Mouse (Mus musculus): ENCODE measurements around the gene Rbm24. TPM values are rescaled to one million over a fixed set of nuclear protein-coding genes. Genes with fewer than 3 reads are reported as not detected.

Rbm24 gene
- 10 to 100 TPM in 2 of 4 experiments, 1 to 10 TPM in 2; 6.7 to 10.8 (median 9.0) TPM for total RNA-seq (2022)

- peak; percentile 24 for DNase-seq
These were observed at the start of gene Rbm24 for GRCm38 (mm10) chr13:46418141-46418601. Gene Rbm24 (plus strand): TSS chr13:46418434.

- DNase-seq, result no peak
These were observed 45.4 kb upstream of the Rbm24 start for GRCm38 (mm10) chr13:46372884-46373283.

DNA sequence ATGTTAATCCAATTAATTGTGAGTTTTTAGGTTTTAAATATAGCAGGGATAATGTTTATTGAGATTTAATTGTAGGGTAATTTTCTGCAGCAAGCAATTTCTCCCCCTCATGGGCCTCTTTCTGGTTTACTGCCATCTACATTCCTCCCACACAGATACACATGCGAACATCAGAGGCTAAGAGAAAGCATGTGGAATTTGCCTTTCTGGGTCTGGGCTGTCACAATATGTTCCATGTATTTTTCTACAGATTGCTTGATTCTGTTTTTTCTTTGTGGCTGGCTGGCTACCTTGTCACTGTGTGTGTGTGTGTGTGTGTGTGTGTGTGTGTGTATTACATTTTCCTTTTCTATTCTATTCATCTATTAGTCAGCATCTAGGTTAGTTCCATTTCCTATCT is 42.9 kb upstream of the Rbm24 start:
- no peak for DNase-seq

GRCm38 (mm10) chr13:46387396-46387795 is 30.8 kb upstream of the Rbm24 start:
- DNase-seq, result no peak

- no peak for DNase-seq
These were observed 26.6 kb upstream of the Rbm24 start for GRCm38 (mm10) chr13:46391654-46392053.

DNA sequence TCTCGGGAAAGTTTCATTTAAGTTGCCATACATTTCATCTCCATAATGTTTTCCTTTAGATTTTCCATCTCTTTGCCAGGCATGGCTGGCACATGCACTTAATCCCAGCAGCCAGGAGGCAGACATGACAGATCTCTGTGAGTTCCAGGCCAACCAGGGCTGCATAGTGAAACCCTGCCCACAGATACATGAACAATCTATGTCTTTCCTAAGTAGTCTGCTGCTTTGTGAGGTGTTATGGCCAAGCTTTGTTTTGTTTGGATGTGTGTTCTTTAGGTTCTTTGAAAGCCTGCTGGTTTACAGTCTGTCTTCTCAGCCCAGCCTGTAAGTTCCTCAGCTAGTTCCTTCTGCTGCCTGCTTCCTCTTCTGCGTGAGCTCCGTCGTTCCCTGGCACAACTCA is 25.3 kb upstream of the Rbm24 start:
- no peak for DNase-seq

GRCm38 (mm10) chr13:46393936-46394335 is 24.3 kb upstream of the Rbm24 start:
- DNase-seq, result no peak

DNA sequence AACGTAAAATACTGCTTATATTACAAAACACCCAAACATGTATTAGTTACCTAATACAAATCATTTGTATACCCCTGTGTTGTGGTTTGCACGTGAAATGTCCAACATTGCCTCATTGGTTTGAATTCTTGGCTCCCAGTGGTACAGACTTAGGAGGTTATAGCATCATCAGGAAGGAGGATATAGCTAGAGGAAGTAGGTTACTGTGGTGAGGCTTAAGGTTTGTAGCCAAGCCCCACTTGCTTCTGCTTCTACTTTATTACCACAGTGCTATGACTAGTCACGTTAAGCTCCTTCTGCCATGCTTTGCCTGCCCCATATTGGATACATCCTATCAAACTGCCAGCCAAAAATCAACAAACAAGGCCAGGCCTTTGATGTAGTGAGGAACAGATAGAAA is 21.0 kb upstream of the Rbm24 start:
- no peak for DNase-seq

- peak; percentile 21 for DNase-seq
These were observed 11.1 kb upstream of the Rbm24 start for GRCm38 (mm10) chr13:46407151-46407550.

DNA sequence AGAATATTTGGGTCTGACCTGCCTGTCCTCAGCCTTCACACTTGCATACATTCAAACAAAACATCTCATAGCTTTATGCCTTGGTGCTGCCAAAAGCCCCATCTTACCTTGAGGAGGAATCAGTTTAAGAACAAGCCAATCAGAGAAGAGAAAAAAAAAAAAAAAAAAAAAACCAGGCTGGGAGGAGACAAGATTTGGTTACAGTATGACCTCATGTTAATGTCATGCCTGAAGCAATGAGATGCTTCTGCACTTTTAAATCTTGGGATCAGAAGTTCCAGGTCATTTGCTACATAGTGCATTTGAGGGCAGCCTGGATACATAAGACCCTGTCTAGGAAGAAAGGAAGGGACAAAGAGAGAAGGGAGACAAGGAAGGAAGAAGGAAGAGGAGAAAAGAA is 6.0 kb upstream of the Rbm24 start:
- no peak for DNase-seq

DNA sequence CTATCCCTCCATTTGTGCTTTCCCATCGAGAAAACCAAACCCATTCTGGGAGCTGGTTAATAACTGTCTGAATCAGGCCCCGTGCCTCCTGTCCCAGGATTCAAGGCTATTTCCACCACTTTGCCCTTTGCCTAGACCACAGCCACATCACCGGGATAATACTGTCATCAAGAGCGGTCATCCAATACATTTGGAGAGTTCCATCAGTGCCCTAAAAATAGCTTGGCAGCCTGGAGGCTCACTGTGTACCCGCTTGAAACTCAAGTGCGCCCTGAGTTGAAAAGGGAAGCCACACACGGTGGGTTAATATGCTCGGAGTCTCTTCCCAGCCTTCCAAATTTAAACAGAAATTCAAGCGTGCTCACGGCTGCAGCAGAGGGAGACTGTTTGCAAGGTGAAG is 4.6 kb upstream of the Rbm24 start:
- no peak for DNase-seq

- no peak for DNase-seq
These were observed 4.2 kb upstream of the Rbm24 start for GRCm38 (mm10) chr13:46414050-46414449.

DNA sequence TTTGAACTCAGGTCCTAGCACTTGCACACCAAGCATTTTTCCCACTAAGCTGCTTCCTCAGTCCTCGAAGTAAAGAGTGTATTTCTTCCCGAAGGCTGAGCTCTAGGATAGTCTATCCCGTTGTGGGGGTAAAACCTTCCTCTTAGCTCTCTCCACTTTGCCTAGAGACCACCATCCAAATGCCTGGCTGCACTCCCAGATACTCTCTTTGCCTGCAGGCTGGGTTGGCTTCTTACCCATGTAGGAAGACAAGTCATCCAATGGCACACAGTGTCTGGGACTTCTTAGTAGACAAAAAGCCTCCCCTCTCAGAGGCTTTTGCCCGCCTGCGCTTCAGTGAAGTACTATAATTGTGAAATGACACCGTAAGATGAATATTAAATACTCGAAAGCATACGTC is 2.2 kb upstream of the Rbm24 start:
- DNase-seq, result no peak

GRCm38 (mm10) chr13:46417594-46417993 is 640 bp upstream of the Rbm24 start:
- DNase-seq, result no peak

DNA sequence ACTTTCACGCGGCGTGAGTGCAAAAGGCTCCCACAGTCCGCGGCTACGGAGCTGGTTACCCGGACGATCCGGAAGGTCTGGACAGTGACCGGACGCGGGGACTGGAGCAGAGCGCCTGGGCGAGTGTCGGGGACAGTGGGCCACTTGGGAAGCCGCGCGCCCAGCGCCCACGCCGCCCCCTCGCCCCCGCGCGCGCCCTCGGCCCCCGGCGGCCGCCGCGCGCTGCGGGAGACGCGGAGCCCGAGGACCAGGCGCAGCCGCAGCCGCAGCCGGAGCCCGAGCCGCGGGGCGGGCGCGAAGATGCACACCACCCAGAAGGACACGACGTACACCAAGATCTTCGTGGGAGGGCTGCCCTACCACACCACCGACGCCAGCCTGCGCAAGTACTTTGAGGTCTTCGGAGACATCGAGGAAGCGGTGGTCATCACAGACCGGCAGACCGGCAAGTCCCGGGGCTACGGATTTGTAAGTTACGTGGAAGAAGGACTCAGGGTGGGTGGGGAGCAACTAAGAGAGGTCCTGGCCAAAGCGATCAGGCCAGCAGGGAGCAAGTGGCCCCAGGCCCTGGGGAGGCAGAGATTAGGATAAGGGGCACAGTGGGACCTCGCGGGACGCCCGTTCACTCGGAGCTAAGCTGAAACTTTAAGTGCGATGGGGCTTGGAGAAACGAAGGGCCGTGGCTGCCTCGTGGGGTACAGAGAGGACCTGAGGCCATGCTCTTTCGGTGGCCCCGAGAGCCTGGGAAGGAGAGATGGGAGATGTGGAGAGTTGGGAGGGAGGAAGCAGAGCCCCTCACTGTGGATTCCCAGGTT is 704 bp downstream of the Rbm24 start:
- no peak for DNase-seq

- DNase-seq, result no peak
These were observed 1.4 kb downstream of the Rbm24 start for GRCm38 (mm10) chr13:46419648-46420047.

GRCm38 (mm10) chr13:46420095-46420494 is 1.9 kb downstream of the Rbm24 start:
- no peak for DNase-seq

- DNase-seq, result no peak
These were observed 5.6 kb downstream of the Rbm24 start for GRCm38 (mm10) chr13:46423805-46424204.

- no peak for DNase-seq
These were observed 6.1 kb downstream of the Rbm24 start for GRCm38 (mm10) chr13:46424376-46424775.

- DNase-seq, result no peak
These were observed 8.5 kb downstream of the Rbm24 start for GRCm38 (mm10) chr13:46426651-46427269.

- no peak for DNase-seq
These were observed 10.7 kb downstream of the Rbm24 start for GRCm38 (mm10) chr13:46428964-46429363.

GRCm38 (mm10) chr13:46429866-46430265 is 11.6 kb downstream of the Rbm24 start:
- DNase-seq, result no peak

DNA sequence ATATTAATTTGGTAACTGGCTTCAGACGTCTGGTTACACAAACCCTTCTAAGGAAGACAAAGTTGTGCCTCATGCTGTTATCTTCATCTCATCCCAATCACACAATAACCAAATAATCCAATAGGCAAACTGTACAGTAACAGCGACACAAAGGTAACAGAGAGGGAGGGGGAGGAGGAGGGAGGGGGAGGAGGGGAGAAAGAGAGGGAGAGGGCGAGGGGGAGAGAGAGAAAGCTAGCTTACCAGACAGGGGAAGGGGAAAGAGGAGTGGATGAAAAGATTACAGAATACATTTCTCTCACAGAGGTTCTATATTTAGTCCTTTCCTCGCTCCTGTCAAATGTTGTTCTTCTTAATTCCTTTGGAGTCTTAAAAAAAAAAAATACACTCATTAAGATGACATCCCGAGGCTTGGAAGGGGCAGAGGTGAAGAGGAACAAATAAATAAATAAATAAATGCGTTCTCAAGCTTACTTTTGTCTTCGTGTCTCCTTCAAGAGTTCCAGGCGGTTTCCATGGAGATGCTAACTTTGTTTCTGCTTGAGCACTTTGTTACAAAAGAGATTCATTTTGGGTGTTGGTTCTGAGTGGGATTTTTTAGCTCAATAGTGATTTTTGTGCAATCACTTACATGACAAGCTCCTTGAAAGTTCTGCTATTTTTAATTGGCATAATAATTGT is 15.8 kb downstream of the Rbm24 start:
- no peak for DNase-seq

Measured in adrenal gland, adult 8-10 months (tissue).